Mouse (Mus musculus) induced T-regulatory cell, adult 2 months (primary cell): ENCODE results near the gene Xlr5b.
"Not testable (repeated sequence)": the region's sequence is repeated elsewhere in the genome, so short reads cannot be mapped to it uniquely, and the experiment has no call there.

Experiments used
- DNase-seq: peaks from one replicate; pipeline ENCODE4 v3.0.0-alpha.2; 2012; ENCODE audit warnings: low read depth

The Xlr5b gene

GRCm38 (mm10) chrX:73148496-73148895, at the start of gene Xlr5b:
Xlr5b (plus strand) TSS chrX:73148796.
- not testable (repeated sequence) for DNase-seq

GRCm38 (mm10) chrX:73116747-73117146, 31.8 kb upstream of the Xlr5b start, which contains the start of gene Gm14685:
Gm14685 (plus strand) TSS chrX:73117047.
- DNase-seq, result not testable (repeated sequence)

- DNase-seq, result not testable (repeated sequence)
These were observed 25.5 kb upstream of the Xlr5b start for GRCm38 (mm10) chrX:73122859-73123829.

- not testable (repeated sequence) for DNase-seq
These were observed 5.4 kb upstream of the Xlr5b start for GRCm38 (mm10) chrX:73143218-73143618.

GRCm38 (mm10) chrX:73149350-73149749, 754 bp downstream of the Xlr5b start, which contains the start of gene DXBay18:
DXBay18 (minus strand) TSS chrX:73149450.
- DNase-seq, result not testable (repeated sequence)

- not testable (repeated sequence) for DNase-seq
These were observed 28.3 kb downstream of the Xlr5b start, which contains the start of gene Spin2d for GRCm38 (mm10) chrX:73176889-73177288. Spin2d (minus strand) TSS chrX:73176989.

- DNase-seq, result peak; percentile 24
These were observed 43.3 kb downstream of the Xlr5b start, which contains the start of gene Xlr3b for GRCm38 (mm10) chrX:73191934-73192333. Xlr3b (plus strand) TSS chrX:73192207.
